In genomic region chr11:30281096-30281495, GRCm38 (mm10) we compare ENCODE assay signal across 13 mouse cellular contexts.
"Had no signal": no experiment of that assay in that cellular context is flagged by ENCODE, and none has a peak within 500 bp of the region (broad histone marks: within the 10 kb centered on the region; RNA-seq: fewer than 3 reads in every experiment).

No protein-coding gene starts in this region.

- H3K4me1 ChIP-seq: limb, embryonic 10.5 days; liver, embryonic 15.5 days; megakaryocyte, embryonic 14.5 days; midbrain, embryonic 12.5 days; stomach, embryonic 15.5 days had no signal

- H3K9me3 ChIP-seq: limb, embryonic 10.5 days; liver, embryonic 15.5 days; megakaryocyte, embryonic 14.5 days; midbrain, embryonic 12.5 days; stomach, embryonic 15.5 days had no signal

- H3K4me2 ChIP-seq: liver, embryonic 11.5 days; liver, embryonic 15.5 days; lung, embryonic 14.5 days; midbrain, embryonic 12.5 days; stomach, embryonic 15.5 days had no signal

- H3K36me3 ChIP-seq: limb, embryonic 10.5 days; liver, embryonic 15.5 days; midbrain, embryonic 12.5 days; stomach, embryonic 15.5 days had no signal

- H3K27ac ChIP-seq: left cerebral cortex, adult 2 months; limb, embryonic 10.5 days; liver, embryonic 15.5 days; macrophage; midbrain, embryonic 12.5 days; stomach, embryonic 15.5 days had no signal

- H3K27me3 ChIP-seq: liver, embryonic 15.5 days; midbrain, embryonic 12.5 days; stomach, embryonic 15.5 days had no signal

- DNase-seq: lung, embryonic 14.5 days; lung, postnatal 14 days; right cerebral cortex, postnatal 14 days; thymus, adult 2 months; thymus, postnatal 25 days had no signal

- H3K9ac ChIP-seq: liver, embryonic 15.5 days; lung, embryonic 14.5 days; midbrain, embryonic 12.5 days; stomach, embryonic 15.5 days had no signal

- H3K4me3 ChIP-seq: left cerebral cortex, adult 2 months; limb, embryonic 10.5 days; liver, embryonic 15.5 days; megakaryocyte, embryonic 14.5 days; midbrain, embryonic 12.5 days; stomach, embryonic 15.5 days had no signal
